Mouse (Mus musculus): Measurements from ENCODE around the gene Kcnj2.

Gene Kcnj2

GRCm38 (mm10) chr11:111065635-111066298 is at the start of gene Kcnj2:
Gene Kcnj2, plus strand, starts transcription at chr11:111066164.
- peak; percentile 85 to 91 for DNase-seq (ENCODE audit: low spot score in 2 of 2)

GRCm38 (mm10) chr11:111016206-111016605 is 49.8 kb upstream of the Kcnj2 start:
- DNase-seq (ENCODE audit: low spot score in 2 of 2) = no peak

DNA sequence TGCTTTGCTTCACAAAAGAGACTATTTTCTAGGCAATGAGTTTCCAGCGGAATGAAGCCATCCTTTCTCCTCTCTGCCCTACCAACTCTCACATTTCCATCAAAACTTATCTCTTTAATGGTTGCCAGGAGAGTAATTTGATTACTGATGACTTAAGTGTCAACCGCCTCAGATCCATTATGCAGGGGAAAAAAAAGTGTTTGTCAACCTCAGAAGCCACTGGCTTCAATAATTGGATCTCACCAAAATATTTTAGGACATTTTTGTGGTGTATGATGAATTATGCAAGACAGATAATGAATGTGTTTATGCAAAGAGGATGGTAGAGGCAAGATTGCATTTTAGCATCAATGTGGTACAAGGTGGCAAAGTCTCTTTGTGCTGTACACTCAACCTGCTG is 45.8 kb upstream of the Kcnj2 start:
- no peak for DNase-seq (ENCODE audit: low spot score in 2 of 2)

DNA sequence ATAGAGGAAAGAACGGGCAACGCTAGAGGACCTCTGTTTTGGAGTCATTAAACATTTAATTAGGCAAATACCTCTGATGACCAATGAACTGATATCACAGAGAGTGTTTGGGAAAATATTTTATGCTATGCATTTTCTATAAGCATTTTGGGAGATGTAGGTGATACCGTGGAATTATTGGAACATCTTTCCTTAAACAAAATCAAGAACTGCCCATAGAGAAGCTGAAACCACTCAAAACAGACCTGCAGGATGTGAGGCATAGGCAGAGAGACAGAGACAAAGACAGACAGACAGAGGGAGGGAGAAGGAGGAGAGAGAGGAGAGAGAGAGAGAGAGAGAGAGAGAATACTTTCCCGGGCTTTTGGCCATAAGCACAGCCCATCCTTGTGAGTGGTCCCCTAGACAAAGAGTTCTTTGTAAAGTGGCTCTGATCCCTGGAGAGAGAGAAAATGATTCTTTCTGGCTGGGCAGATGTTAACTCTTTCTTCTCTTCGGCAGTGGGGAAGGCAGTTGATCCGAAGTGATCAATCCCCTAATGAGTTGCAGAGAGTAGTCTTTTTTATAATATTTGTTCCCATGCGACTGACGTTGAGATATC is 43.2 kb upstream of the Kcnj2 start:
- DNase-seq (ENCODE audit: low spot score in 2 of 2) = no peak

- DNase-seq (ENCODE audit: low spot score in 2 of 2) = no peak
Observed at GRCm38 (mm10) chr11:111042175-111042574, 23.8 kb upstream of the Kcnj2 start.

DNA sequence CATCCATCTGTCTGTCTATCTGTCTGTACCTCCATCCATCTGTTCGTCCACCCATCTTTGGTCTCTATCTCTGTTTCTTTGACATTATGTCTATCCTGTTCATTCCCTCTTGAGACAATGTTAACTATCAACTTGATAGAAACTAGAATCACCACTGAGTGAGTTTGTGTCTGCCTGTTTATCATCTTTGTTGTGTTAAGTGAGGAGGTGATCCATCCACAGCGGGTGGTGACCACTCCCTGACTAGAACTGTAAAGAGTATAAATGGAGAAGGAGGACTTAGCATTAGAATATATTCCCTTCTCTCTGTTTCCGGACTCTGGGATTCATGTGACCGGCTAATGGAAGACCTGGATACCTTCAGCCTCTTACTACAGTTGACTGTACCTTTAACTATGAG is 22.7 kb upstream of the Kcnj2 start:
- no peak for DNase-seq (ENCODE audit: low spot score in 2 of 2)

DNA sequence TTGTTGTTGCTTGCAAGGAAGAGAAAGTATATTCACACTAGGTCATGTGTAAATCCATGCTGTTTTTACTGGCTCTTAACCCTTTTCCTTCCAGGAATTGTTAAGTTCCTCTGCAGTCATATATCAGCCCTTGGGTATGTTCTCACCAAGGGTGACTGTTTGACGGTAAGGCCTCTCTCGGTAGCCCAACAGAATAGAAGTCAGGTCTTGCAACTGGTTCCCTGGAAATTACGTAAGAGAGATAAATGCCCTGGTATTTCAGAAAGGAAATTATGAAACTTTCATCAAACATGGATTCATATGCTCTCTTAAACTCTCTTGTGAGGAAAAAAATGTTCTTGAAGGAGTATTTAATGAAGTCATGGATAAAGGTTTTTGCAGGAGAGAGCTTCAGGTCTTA is 11.7 kb upstream of the Kcnj2 start:
- no peak for DNase-seq (ENCODE audit: low spot score in 2 of 2)

DNA sequence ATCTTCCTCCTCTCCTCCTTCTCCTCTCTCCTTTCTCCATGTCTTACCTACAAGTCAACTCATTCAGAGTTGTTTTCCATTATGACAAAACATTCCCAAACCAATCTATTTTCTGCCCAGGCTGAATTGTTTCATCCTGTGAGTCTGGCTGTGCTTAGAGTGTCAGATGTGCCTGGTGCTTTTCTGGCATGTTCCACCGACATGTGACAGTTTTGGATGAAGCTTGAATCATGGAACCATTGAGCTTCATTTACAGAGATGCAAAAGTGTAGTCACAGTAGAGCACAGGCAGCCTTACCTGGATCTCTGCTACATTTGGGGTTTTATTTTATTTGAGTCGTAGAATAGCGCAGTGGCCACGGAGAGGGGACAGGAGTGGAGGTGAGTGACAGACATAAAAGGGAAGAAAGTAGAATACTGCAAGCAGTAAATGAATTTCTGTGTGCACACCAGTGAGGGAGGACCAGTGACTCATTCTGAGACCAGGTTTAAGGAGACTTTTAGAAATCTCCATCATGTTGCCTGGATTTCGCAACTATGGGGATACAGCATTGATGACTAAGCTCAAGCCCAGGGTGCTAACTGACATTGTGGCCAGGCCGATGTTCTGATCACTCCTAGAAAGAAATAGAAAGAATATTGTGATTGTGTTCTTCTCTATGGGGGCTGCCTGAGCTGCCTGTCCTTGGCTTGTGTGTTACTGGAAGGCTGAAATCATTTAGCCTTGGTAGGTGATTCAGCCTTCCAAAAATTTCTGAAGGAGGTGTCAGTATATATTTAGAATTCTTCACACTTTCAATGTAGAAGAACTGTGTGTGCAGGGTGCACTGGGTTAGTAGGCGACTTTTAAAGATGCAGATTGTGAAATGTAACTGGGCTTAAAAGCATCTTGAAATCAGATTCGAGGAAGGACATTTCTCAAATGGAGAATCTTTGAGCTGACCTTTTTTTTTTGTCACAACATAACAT is 10.8 kb upstream of the Kcnj2 start:
- DNase-seq (ENCODE audit: low spot score in 2 of 2) = no peak

DNA sequence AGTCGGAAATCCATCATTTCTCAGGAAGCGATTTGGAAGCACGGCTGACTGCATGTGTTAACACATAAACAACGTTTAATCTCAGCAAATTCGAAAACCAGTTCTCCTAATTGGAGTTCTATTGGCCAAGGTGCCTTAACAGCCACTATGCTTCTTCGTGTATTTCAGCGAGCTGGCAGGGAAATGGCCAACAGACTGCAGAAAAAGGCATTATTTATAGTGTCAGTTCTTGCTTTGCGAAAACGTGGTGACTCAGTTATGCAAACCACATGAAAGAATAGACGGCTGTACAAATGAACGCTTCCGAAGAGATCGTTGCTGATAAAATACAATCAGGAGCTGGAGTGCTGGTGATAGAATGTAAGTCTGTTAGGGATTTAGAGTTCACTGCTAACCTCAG is 9.9 kb upstream of the Kcnj2 start:
- DNase-seq (ENCODE audit: low spot score in 2 of 2) = no peak

DNA sequence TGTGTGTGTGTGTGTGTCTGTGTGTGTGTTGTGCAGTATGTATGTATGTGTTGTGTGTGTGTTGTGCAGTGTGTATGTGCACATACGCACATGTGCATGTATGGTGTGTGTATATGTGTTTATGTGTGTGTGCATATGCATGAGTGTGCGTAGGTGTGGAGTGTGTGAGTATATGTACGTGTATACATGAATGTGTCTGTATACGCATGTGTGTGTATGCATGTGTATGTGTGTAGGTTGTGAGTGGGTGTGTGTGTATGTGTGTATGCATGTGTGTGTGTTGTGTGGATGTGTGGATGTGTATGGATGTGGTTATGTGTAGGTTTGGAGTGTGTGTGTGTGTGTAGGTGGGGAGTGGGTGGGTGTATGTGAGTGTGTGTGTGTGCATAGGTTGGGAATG is 8.5 kb upstream of the Kcnj2 start:
- DNase-seq (ENCODE audit: low spot score in 2 of 2) = no peak

DNA sequence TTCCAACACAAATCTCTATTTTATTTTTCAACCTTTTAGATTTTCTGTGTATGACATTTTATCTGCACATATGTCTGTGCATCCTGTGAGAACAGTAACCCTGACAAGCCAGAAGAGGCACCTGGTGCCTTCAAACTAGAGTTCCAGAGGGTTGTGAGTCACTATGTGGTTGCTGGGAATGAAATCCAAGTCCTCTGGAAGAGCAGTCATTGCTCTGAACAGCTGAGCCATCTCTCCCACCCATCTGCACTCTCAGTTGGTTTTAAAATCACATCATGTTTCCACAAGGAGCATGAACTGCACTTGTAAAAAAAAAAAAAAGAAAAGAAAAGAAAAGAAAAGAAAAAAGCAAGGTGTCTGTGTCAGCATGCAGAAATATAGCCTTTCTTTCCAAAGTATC is 6.5 kb upstream of the Kcnj2 start:
- DNase-seq (ENCODE audit: low spot score in 2 of 2) = no peak

GRCm38 (mm10) chr11:111060216-111060615 is 5.7 kb upstream of the Kcnj2 start:
- DNase-seq (ENCODE audit: low spot score in 2 of 2) = no peak

DNA sequence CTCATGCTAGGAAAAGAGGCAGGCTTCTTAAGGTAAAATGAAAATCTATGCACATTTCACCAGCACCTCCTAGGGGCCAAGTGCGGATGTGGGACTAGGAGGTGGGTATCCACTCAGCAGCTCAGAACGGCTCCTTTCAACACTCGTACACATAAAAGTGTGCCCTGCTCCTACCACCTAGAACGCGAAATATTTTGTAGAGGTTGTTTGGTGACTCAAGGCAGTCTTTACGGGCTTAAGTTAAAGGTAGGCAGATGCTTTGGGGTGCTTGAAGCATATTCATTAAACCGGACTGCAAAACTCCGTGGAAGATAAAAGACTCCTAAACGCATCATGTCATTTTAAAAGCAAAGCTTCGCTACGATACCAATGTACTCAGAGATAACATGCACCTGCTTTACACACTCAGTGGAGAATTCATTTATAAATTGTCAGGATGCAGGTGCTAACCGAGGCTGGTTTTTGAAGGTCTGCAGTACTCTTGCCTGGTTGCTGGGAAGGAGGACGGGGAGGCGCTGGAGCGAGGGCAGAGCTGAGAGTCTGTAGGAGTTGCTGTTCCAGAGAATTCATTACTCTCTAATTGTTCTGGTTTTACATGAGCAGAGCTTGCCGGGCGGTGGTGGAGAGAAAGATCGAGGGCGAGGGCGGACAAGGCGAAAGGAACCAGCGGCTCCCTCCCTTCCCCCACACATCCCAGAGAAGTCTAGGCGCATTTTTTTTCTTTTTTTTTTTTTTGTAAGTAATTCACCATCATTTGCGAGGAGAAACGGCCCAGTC is 1.0 kb upstream of the Kcnj2 start:
- peak; percentile 30 to 48 for DNase-seq (ENCODE audit: low spot score in 2 of 2)

DNA sequence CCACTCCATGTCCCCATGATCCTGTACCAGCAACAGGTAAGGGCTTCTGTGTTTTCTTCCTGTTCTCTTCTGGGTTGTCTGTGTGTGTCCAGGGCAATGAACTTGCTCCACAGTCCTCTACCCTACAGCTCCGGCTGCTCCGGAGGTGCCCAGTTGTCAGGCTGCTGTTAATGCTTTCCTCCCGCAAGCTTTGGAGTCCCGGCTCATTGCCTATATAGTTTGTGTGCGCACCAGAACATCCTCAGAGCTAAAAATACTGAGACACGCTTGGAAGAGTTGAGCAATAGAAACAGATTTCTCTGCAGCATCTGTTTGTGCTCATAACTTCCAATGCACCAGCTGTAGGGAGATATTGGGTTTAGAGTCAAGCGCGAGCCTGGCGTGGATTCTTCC is 331 bp downstream of the Kcnj2 start:
- peak in 1 of 2 experiments; percentile 16 for DNase-seq (ENCODE audit: low spot score in 2 of 2)

GRCm38 (mm10) chr11:111067787-111068186 is 1.8 kb downstream of the Kcnj2 start:
- no peak for DNase-seq (ENCODE audit: low spot score in 2 of 2)

DNA sequence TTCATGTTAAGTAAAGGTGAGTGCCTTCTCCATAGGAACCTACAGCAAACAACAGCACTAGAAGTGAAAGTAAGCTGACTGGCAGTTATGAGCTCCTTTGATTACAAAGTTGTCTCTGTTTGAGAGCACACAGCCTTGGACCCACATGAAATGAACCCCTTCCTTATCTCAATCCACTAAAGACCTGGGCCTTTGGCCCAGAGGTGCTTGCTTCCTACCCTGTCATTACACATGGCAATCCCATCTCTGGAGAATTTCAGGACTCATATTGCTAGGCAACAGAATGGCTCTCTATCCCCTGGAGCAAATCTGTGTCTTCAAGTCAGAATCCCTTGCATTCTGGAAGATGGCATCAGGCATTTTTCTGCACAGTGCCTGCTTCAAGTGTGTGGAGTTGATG is 4.5 kb downstream of the Kcnj2 start:
- no peak for DNase-seq (ENCODE audit: low spot score in 2 of 2)

DNA sequence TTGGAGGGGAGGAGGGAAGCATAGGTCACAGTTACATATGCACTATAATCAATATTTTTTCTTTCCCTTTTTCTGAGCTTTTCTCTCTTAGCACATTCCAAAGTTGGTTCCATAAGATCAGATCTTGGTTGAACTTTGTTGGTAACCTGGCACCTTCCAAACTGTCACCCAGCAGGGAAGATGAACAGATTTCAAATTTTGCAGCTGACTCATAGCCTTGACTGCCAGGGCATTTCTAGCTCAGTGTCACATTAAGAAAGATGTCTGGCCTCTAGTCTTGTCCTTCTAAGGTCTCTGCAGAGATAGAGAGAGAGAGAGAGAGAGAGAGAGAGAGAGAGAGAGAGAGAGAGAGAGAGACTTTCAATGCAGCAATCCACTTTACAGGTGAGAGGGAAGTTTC is 8.2 kb downstream of the Kcnj2 start:
- DNase-seq (ENCODE audit: low spot score in 2 of 2) = no peak

DNA sequence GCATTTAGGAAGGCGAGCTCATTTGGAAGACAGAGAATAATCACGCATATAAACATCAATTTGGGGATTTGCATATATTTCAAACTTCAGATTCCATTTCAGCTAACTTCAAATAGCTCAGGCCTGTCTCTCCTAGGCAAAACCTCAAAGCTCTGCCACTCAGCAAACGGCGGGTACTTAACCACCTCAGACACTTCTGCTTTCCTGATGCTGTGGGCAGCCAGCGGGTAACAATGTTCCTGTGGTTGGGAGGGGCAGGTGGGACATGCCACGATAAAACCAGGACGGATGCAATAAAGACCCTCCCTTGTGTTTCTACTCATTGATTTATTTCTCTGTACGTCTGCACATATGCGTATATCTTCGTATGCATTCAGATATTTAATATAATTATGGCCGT is 12.1 kb downstream of the Kcnj2 start:
- no peak for DNase-seq (ENCODE audit: low spot score in 2 of 2)

DNA sequence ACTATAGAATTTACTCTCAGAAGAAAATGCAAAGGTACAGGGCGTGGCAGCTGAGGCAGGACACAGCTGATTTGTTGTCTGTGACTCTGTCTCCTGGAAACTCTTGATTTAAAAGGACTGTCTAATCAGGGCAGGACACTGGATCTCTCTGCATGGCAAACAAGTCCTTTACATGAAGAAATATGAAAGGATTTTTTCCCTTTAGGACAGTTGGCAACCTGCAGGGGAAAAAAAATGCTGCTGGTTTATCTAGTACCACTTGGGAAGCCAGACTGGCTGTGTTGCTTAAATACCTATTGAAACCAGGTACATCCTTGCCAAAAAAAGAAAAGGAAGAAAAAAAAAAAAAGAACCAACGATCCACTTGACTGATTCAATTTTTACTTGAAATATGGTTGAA is 17.0 kb downstream of the Kcnj2 start:
- DNase-seq (ENCODE audit: low spot score in 2 of 2) = no peak

DNA sequence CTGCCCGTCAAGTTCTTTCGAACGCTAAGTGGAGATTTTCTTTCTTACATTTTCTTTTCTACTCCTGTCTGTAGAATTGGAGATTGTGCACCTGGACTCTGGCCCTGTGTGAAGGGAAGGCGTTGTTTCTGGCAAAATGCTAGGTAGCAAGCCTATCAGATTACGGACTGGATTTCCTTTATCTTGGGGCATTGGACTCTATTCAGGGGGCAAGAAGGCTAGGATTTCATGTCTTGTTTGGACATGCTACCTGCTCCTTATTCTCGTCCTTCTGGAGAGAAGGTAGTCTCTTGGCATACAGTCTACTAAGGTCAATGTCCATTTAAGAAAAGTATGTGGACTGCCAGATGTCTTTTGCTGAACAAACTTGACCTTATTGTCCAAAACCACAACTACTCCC is 21.0 kb downstream of the Kcnj2 start:
- DNase-seq (ENCODE audit: low spot score in 2 of 2) = no peak

- no peak for DNase-seq (ENCODE audit: low spot score in 2 of 2)
Observed at GRCm38 (mm10) chr11:111088226-111088625, 22.3 kb downstream of the Kcnj2 start.

DNA sequence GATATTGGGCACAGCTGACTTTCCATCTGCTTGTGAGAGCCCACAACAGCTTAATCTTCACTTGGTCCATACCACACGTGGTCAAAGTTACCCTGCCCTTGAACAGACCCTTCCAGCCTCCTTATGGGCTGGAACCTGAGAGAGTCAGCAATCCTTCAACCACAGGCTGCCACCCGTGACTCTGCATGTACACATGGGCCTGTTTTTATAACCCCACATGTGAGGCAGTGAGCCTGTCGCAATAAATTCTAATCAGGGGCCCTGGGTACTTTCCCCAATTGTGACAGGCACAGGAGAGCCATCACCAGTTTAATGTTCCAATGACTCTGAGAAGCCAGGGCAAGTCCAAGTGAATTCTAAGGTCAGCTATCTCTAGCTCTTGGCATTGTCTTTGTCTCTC is 22.8 kb downstream of the Kcnj2 start:
- no peak for DNase-seq (ENCODE audit: low spot score in 2 of 2)
